8 mouse cellular contexts compared by ENCODE assay signal in the genomic region with DNA sequence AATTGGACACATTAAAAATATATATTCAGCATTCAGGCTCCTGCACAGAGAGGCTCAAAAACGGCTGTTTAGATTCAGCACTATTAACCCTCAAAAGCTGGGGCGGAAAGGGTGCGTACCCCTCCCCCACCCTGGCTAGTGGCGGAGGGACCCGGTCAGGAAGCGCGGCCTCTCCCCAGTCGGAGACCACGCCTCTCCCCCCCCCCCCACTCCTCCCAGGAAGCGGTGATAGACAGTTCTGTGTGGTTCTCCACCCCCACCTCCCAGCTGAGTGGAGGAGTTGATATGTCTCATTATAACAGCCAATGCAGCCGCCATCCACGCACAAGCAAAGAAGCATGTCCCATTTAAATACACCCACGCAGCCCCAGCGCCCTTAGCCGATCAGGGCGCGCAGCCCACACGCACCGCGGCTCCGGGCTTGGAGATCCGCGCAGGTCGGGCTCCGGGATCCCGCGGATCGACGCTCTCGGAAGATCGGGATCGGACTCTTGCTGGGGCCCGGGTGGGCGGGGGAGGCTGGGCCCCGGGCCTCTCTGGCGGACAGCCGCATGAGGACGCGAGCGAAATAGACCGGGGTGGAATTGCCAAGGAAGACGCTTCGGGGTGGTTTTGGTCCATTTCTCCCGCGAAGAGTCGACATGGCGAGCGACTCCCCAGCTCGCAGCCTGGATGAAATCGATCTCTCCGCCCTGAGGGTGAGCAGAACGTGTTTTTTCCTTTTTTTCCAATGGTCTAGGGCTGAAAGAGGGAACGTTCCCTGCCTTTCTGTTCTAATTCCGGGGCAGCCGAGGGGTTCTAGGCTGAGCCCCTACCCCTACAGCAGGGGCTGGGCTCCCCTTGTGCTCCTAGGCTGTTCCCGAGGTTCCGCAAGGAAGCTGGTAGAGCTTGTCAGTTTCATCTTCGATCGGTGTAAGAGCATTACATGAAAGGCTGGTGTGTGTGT. TPM values are rescaled to one million over a fixed set of nuclear protein-coding genes. Genes with fewer than 3 reads are reported as not detected.
DNase-seq lines count a peak whose midpoint lies in the region; ATAC-seq and TF ChIP-seq lines count a peak whose summit lies in the region.

A gene (plus strand): TSS at position 213 of the 946 bp plus-strand sequence.

- H3K36me3 ChIP-seq in G1E (replicated peaks): no peaks in the 10 kb centered on the region
- no peaks in the 10 kb centered on the region for H3K36me3 ChIP-seq in forebrain, postnatal 0 days (ENCODE audit: insufficient read depth)
- no peaks in the 10 kb centered on the region for H3K36me3 ChIP-seq in lung, embryonic 15.5 days

- H3K4me2 ChIP-seq in forebrain, postnatal 0 days (ENCODE audit: low read depth): peak within 1 kb of the TSS; percentile 86
- peak within 1 kb of the TSS; percentile 97 for H3K4me2 ChIP-seq in lung, embryonic 15.5 days

- H3K27ac ChIP-seq in forebrain, postnatal 0 days (ENCODE audit: low read depth, low read length): peak within 1 kb of the TSS; percentile 95
- peak within 1 kb of the TSS; percentile 83 for H3K27ac ChIP-seq in lung, embryonic 15.5 days

- no peaks in the 10 kb centered on the region for H3K9me3 ChIP-seq in G1E (replicated peaks)
- no peaks in the 10 kb centered on the region for H3K9me3 ChIP-seq in forebrain, postnatal 0 days (ENCODE audit: low read length)
- no peaks in the 10 kb centered on the region for H3K9me3 ChIP-seq in lung, embryonic 15.5 days

- DNase-seq in G1E (ENCODE audit: low spot score): no peak
- peak; percentile 73 for DNase-seq in cerebellum, adult 11 months
- DNase-seq in forebrain, postnatal 0 days: peak; percentile 90
- peak; percentile 61 to 70 for DNase-seq in heart, postnatal 36 days
- peak; percentile 76 for DNase-seq in layer of hippocampus, adult 9-10 months (ENCODE audit: low spot score)
- peak; percentile 71 for DNase-seq in ovary, adult 18-20 months (ENCODE audit: low spot score)
- peak; percentile 91 for DNase-seq in thymus, postnatal 0 days (ENCODE audit: low spot score)

- WGBS in forebrain, postnatal 0 days: 2% methylated on average over 58 of the region's 59 CpGs
- WGBS in lung, embryonic 15.5 days: under 1% methylated on average over 59 of the region's 59 CpGs

- H3K27me3 ChIP-seq in G1E (ENCODE audit: insufficient read depth, low read length): peaks cover 19% of the 10 kb centered on the region
- H3K27me3 ChIP-seq in forebrain, postnatal 0 days (ENCODE audit: insufficient read depth, low read length): no peaks in the 10 kb centered on the region
- H3K27me3 ChIP-seq in lung, embryonic 15.5 days: peaks cover 5% of the 10 kb centered on the region; the same call in 1 of the 2 replicates

- intact Hi-C loops in heart, postnatal 36 days (cut with DNase I): loop anchor here (5.0 kb wide), 1 partner anchor 139 kb away; no protein-coding TSS in a partner anchor

- TF ChIP-seq CTCF in G1E (IDR thresholded peaks at IDR 0.05; ENCODE audit: low read depth, low read length): no peak
- TF ChIP-seq CTCF in forebrain, postnatal 0 days (IDR thresholded peaks at IDR 0.05; ENCODE audit: low read depth): no peak

- H3K4me1 ChIP-seq in G1E (ENCODE audit: insufficient read depth, low read depth, low read length): no peaks in the 10 kb centered on the region
- H3K4me1 ChIP-seq in forebrain, postnatal 0 days (ENCODE audit: insufficient read depth): peaks cover 21% of the 10 kb centered on the region
- H3K4me1 ChIP-seq in lung, embryonic 15.5 days: peaks cover 20% of the 10 kb centered on the region

- peak within 1 kb of the TSS; percentile 94 for H3K9ac ChIP-seq in forebrain, postnatal 0 days
- H3K9ac ChIP-seq in lung, embryonic 15.5 days: peak within 1 kb of the TSS; percentile 72

- H3K4me3 ChIP-seq in G1E (ENCODE audit: low read depth, low read length): no peak within 1 kb of the TSS
- peak within 1 kb of the TSS; percentile 89 for H3K4me3 ChIP-seq in forebrain, postnatal 0 days (ENCODE audit: low read depth, low read length)
- peak within 1 kb of the TSS; percentile 78 for H3K4me3 ChIP-seq in lung, embryonic 15.5 days

- peak; percentile 34; the same call in 1 of the 2 replicates for ATAC-seq in G1E (ENCODE audit: extremely low read depth, insufficient number of reproducible peaks, low FRiP score, poor library complexity, severe bottlenecking)
- peak; percentile 92 for ATAC-seq in forebrain, postnatal 0 days
- peak; percentile 91 for ATAC-seq in lung, embryonic 15.5 days (ENCODE audit: borderline replicate concordance, extremely low read depth, low FRiP score, low TSS enrichment)

RNA-seq across cellular contexts. Expression of the gene that starts here (rescaled TPM):
- total RNA-seq in G1E (2014; fragmentation: Nextera tagmentation) (0.49 and 1.1 TPM in 2 replicates), G1E (2017) (4.2 and 4.6 TPM in 2 replicates)
- 0.43 and 0.69 TPM in 2 replicates for polyA plus RNA-seq in G1E (2012)
- 105 and 125 TPM in 2 replicates for total RNA-seq in forebrain, postnatal 0 days (2014; rRNA removed)
- polyA plus RNA-seq in forebrain, postnatal 0 days (2015; fragmentation: Nextera tagmentation; extraction: Ambion mirVana): 27.9 and 43.0 TPM in 2 replicates
- 10 to 100 TPM; 35.1 to 43.9 TPM for total RNA-seq in heart, postnatal 36 days (2021)
- 8.3 and 9.8 TPM in 2 replicates for polyA plus RNA-seq in lung, embryonic 15.5 days (2015; fragmentation: Nextera tagmentation; extraction: Ambion mirVana)
- polyA plus RNA-seq in thymus, postnatal 0 days (2015; fragmentation: Nextera tagmentation; extraction: Ambion mirVana): 16.7 and 26.1 TPM in 2 replicates

Comparison
In these comparisons a context has a peak if more than half of its experiments do, and no peak if none do; other contexts are left out.
1. RNA of the gene that starts here (total RNA-seq): 105 to 125 TPM in forebrain, postnatal 0 days and 35.1 to 43.9 TPM in heart, postnatal 36 days; 0.49 to 4.6 TPM in G1E; every median in the first group is over 4 times any median in the second.
2. ATAC-seq: peak in every context shown above with its lines; median percentile 92 in forebrain, postnatal 0 days; 91 in lung, embryonic 15.5 days; 34 in G1E.